Mouse (Mus musculus) liver, embryonic 14.5 days (tissue): ENCODE results near the gene Tcn2. TPM values are rescaled to one million over a fixed set of nuclear protein-coding genes. Genes with fewer than 3 reads are reported as not detected.

Source experiments
- ATAC-seq: fragments of 200-750 bp; cut with Nextera tagmentation; 2 replicates; pipeline ENCODE4 v1.8.0; 2017; ENCODE audit warnings: moderate number of reproducible peaks, mild to moderate bottlenecking, moderate library complexity; ENCODE audit not compliant: insufficient read depth
- DNase-seq, 3 experiments: peaks; one replicate each; pipeline ENCODE4 v3.0.0-alpha.2; 2012 to 2013; ENCODE audit warnings: low read depth in 3 of 3, low spot score in 3 of 3
- H3K27ac ChIP-seq: fragments of 300-500 bp; sonication (generic); 2 replicates; pipeline ENCODE4 v1.5.1; 2014; ENCODE audit warnings: moderate library complexity, mild to moderate bottlenecking, control low read depth, inconsistent platforms
- H3K27me3 ChIP-seq: fragments of 300-500 bp; sonication (generic); 2 replicates; pipeline ENCODE4 v1.6.1; 2014; ENCODE audit warnings: mild to moderate bottlenecking, low read length, moderate library complexity; ENCODE audit not compliant: control insufficient read depth, insufficient read depth
- H3K36me3 ChIP-seq: fragments of 300-500 bp; sonication (generic); replicated peaks from 2 replicates; pipeline ENCODE4 v1.6.1; 2014; ENCODE audit warnings: low read depth; ENCODE audit not compliant: control insufficient read depth, insufficient read depth
- H3K4me1 ChIP-seq, 2 experiments: fragments of 200-500 bp in 1 of 2; fragments of 300-500 bp in 1 of 2; sonication (generic) in 1 of 2; replicated peaks; 2 replicates each; pipeline ENCODE4 v1.6.1; 2012 to 2014; ENCODE audit warnings: antibody characterized with exemption in 1 of 2, inconsistent platforms in 1 of 2, low read length in 1 of 2; ENCODE audit not compliant: control insufficient read depth in 2 of 2, insufficient read depth in 2 of 2
- H3K4me2 ChIP-seq: fragments of 300-500 bp; sonication (generic); 2 replicates; pipeline ENCODE4 v1.6.1; 2014; ENCODE audit warnings: low read depth, mild to moderate bottlenecking, control low read depth, moderate library complexity
- H3K4me3 ChIP-seq, 2 experiments: fragments of 200-500 bp in 1 of 2; fragments of 300-500 bp in 1 of 2; sonication (generic) in 1 of 2; 2 replicates each; pipeline ENCODE4 v1.5.1; 2012 to 2014; ENCODE audit warnings: low read depth in 2 of 2, low read length in 2 of 2, mild to moderate bottlenecking in 2 of 2, control low read depth in 1 of 2, inconsistent platforms in 1 of 2, moderate library complexity in 1 of 2; ENCODE audit not compliant: insufficient read depth in 1 of 2
- H3K9ac ChIP-seq: fragments of 300-500 bp; sonication (generic); replicated peaks from 2 replicates; pipeline ENCODE4 v1.6.1; 2014; ENCODE audit warnings: mild to moderate bottlenecking, control low read depth, moderate library complexity
- H3K9me3 ChIP-seq: fragments of 300-500 bp; sonication (generic); 2 replicates; pipeline ENCODE4 v1.6.1; 2016; ENCODE audit warnings: low read length, mixed read lengths; ENCODE audit not compliant: control insufficient read depth
- CTCF ChIP-seq: IDR thresholded peaks from 2 replicates; pipeline ENCODE4 v1.5.1; 2016; ENCODE audit warnings: antibody characterized with exemption, low read depth, control low read depth
- EP300 ChIP-seq: IDR thresholded peaks from 2 replicates; pipeline ENCODE4 v1.6.1; 2016; ENCODE audit warnings: antibody characterized with exemption, low read depth
- WGBS: fragments of 180-500 bp; shearing (Covaris S2); extraction: QIAGEN DNeasy Blood & Tissue Kit; methylation state at CpG from one replicate; pipeline ENCODE4 v1.1.7; 2014; ENCODE audit not compliant: insufficient replicate concordance; 5-methylcytosine and 5-hydroxymethylcytosine counted together
- polyA plus RNA-seq, 2 experiments: library from polyadenylated mRNA; depleted of rRNA in 1 of 2; stranded (reverse) in 1 of 2; unstranded in 1 of 2; fragments of >200 nt; fragmentation: Nextera tagmentation in 1 of 2; extraction: Ambion mirVana in 1 of 2; gene quantifications; 2 replicates each; pipeline versions ENCODE4 v1.2.1 to v1.2.3; 2012 to 2014

Gene Tcn2
- polyA plus RNA-seq, 2 experiments: 14.6 to 16.3 TPM

GRCm38 (mm10) chr11:3893970-3894369 lies 38.0 kb downstream of the Tcn2 start:
- H3K9me3 ChIP-seq: no peaks in the 10 kb centered on the region
- H3K27ac ChIP-seq: no peak overlapping the region
- no peak for ATAC-seq
- H3K4me1 ChIP-seq: peaks cover 0 to 4% of the 10 kb centered on the region in 2 experiments; a peak in 2 of 4 replicates
- H3K27me3 ChIP-seq: no peaks in the 10 kb centered on the region
- no peak for TF ChIP-seq EP300
- TF ChIP-seq CTCF: no peak
- H3K36me3 ChIP-seq: no peaks in the 10 kb centered on the region
- no peak overlapping the region for H3K4me3 ChIP-seq
- 55% methylated on average over 6 of the region's 6 CpGs for WGBS
- no peak for DNase-seq
- no peak overlapping the region for H3K9ac ChIP-seq
- no peak overlapping the region for H3K4me2 ChIP-seq

DNA sequence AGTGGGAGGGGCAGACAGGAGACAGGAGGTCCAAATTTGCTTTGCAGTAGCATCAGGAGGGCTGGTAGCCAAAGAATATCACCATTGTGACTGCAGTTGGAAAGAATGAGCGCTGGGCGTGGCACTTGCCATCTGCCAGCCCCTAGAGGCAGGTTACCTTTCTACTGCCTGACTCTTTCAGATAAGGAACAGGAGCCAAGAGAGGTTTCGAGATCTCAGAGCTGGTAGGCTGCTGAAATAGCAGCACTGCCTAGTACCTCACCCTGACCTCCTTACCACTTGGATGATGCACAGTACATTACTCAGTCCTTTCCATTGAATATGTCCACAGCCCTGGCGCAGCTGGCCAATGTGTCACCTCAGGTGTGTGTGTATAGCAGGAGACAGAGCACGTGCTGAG lies 44.6 kb downstream of the Tcn2 start:
- Histone ChIP-seq H3K4me2 (peak overlapping the region; percentile 1; the same call in 1 of the 2 replicates), H3K27me3 (no peaks in the 10 kb centered on the region; the same call in 1 of the 2 replicates), H3K4me3 (no peak overlapping the region), H3K27ac (no peak overlapping the region), H3K9me3 (no peaks in the 10 kb centered on the region), H3K9ac (no peak overlapping the region), H3K4me1 (peaks cover 5 to 18% of the 10 kb centered on the region in 2 experiments), H3K36me3 (no peaks in the 10 kb centered on the region)
- 29% methylated on average over 5 of the region's 5 CpGs for WGBS
- ATAC-seq (peak; percentile 87), DNase-seq (peak; percentile 48 to 56 (median 48))
- no peak for TF ChIP-seq CTCF
- peak; percentile 62 for TF ChIP-seq EP300

DNA sequence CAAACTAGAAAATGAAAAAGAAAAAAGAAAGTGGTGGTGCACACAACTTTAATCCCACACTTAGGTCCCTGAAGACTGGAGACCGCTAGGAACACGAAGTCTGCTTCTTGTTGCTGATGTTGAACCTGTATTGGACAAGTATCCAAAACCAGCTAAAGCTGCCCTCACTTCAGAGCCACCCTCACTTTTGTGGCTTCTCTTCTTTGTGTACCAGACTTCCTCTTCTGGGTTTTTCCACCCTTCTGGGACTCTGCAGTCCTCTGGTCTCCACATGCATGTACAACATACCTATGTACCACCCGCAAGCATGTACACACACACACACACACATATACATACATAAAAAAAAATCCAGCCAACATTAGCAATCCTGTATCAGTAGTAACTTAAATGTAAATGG lies 48.2 kb downstream of the Tcn2 start:
- TF ChIP-seq CTCF (no peak), EP300 (no peak)
- ATAC-seq (no peak), DNase-seq (no peak)
- no peak overlapping the region for H3K9ac ChIP-seq
- no peak overlapping the region for H3K4me3 ChIP-seq
- H3K27me3 ChIP-seq: no peaks in the 10 kb centered on the region; the same call in 1 of the 2 replicates
- no peaks in the 10 kb centered on the region for H3K9me3 ChIP-seq
- no peak overlapping the region for H3K4me2 ChIP-seq
- H3K27ac ChIP-seq: no peak overlapping the region
- 53% methylated on average over 3 of the region's 3 CpGs for WGBS
- H3K36me3 ChIP-seq: no peaks in the 10 kb centered on the region
- H3K4me1 ChIP-seq: peaks cover 5 to 18% of the 10 kb centered on the region in 2 experiments

- Histone ChIP-seq H3K27me3 (no peaks in the 10 kb centered on the region; the same call in 1 of the 2 replicates), H3K9ac (no peak overlapping the region), H3K4me1 (0 out of 4 replicates have a peak, but pooled peaks cover 0 to 1% of the 10 kb centered on the region in 2 experiments), H3K36me3 (no peaks in the 10 kb centered on the region), H3K4me3 (no peak overlapping the region), H3K4me2 (no peak overlapping the region), H3K27ac (no peak overlapping the region), H3K9me3 (no peaks in the 10 kb centered on the region)
- WGBS: 38% methylated on average over 2 of the region's 2 CpGs
- ATAC-seq (no peak), DNase-seq (peak; percentile 36 to 50 (median 45))
- TF ChIP-seq EP300 (no peak), CTCF (peak; percentile 87)
Observed at GRCm38 (mm10) chr11:3879836-3880235, 52.1 kb downstream of the Tcn2 start.

DNA sequence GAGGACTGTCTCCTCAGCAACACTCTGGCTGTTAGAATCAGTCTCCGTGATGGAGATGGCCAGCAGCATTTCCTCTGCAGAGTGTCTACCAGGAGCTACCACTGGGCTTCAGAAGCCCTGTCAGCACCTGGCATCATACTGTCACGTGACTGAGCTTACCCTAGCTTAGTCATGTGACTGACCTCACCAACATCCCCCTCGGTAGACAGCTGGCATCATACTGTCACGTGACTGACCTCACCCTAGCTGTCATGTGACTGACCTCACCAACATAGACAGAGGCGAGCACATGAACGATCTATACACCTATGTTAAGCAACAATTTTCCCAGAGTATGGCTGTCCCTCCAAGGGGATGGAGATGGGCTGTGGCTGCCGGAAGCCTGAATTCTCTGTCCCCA lies 53.3 kb downstream of the Tcn2 start:
- 51% methylated on average over 7 of the region's 7 CpGs for WGBS
- Histone ChIP-seq H3K27ac (no peak overlapping the region), H3K36me3 (no peaks in the 10 kb centered on the region), H3K9ac (no peak overlapping the region), H3K27me3 (no peaks in the 10 kb centered on the region; the same call in 1 of the 2 replicates), H3K4me3 (no peak overlapping the region), H3K4me1 (no peaks in the 10 kb centered on the region), H3K4me2 (no peak overlapping the region), H3K9me3 (no peaks in the 10 kb centered on the region)
- DNase-seq: no peak
- TF ChIP-seq CTCF (no peak), EP300 (no peak)
- no peak for ATAC-seq
